Mouse (Mus musculus) retina, postnatal 1 day (tissue): ENCODE results near the gene Gfi1.

Source experiments
- DNase-seq: peaks from one replicate; pipeline ENCODE4 v3.0.0-alpha.2; 2012

Gfi1 gene

GRCm38 (mm10) chr5:107722661-107723532 lies 2.9 kb downstream of the Gfi1 start:
- DNase-seq: peak; percentile 46

- no peak for DNase-seq
Observed at GRCm38 (mm10) chr5:107721638-107722011, 4.2 kb downstream of the Gfi1 start.

GRCm38 (mm10) chr5:107720991-107721637 lies 4.7 kb downstream of the Gfi1 start:
- DNase-seq: peak; percentile 30

- DNase-seq: peak; percentile 19
Observed at GRCm38 (mm10) chr5:107720511-107720910, 5.3 kb downstream of the Gfi1 start.

GRCm38 (mm10) chr5:107719786-107720185 lies 6.0 kb downstream of the Gfi1 start:
- peak; percentile 15 for DNase-seq

GRCm38 (mm10) chr5:107719209-107719608 lies 6.6 kb downstream of the Gfi1 start:
- DNase-seq: peak; percentile 5

GRCm38 (mm10) chr5:107717871-107718361 lies 7.9 kb downstream of the Gfi1 start:
- no peak for DNase-seq

- no peak for DNase-seq
Observed at GRCm38 (mm10) chr5:107711689-107712088, 14.1 kb downstream of the Gfi1 start.

GRCm38 (mm10) chr5:107708124-107708797 lies 17.6 kb downstream of the Gfi1 start:
- no peak for DNase-seq

- no peak for DNase-seq
Observed at GRCm38 (mm10) chr5:107706262-107706661, 19.6 kb downstream of the Gfi1 start.

GRCm38 (mm10) chr5:107705756-107706155 lies 20.1 kb downstream of the Gfi1 start:
- DNase-seq: no peak

GRCm38 (mm10) chr5:107703207-107703763 lies 22.6 kb downstream of the Gfi1 start:
- DNase-seq: no peak

- DNase-seq: no peak
Observed at GRCm38 (mm10) chr5:107701658-107702057, 24.2 kb downstream of the Gfi1 start.

- no peak for DNase-seq
Observed at GRCm38 (mm10) chr5:107700873-107701272, 25.0 kb downstream of the Gfi1 start.

GRCm38 (mm10) chr5:107698888-107699287 lies 26.9 kb downstream of the Gfi1 start:
- DNase-seq: no peak

- DNase-seq: no peak
Observed at GRCm38 (mm10) chr5:107695019-107695418, 30.8 kb downstream of the Gfi1 start.

GRCm38 (mm10) chr5:107688499-107688866 lies 37.4 kb downstream of the Gfi1 start:
- no peak for DNase-seq

- DNase-seq: peak; percentile 90
Observed at GRCm38 (mm10) chr5:107687592-107688498, 38.0 kb downstream of the Gfi1 start.

- no peak for DNase-seq
Observed at GRCm38 (mm10) chr5:107687161-107687560, 38.7 kb downstream of the Gfi1 start.

- DNase-seq: no peak
Observed at GRCm38 (mm10) chr5:107684380-107684779, 41.5 kb downstream of the Gfi1 start.

- DNase-seq: no peak
Observed at GRCm38 (mm10) chr5:107681300-107681699, 44.5 kb downstream of the Gfi1 start.

- DNase-seq: no peak
Observed at GRCm38 (mm10) chr5:107678392-107678791, 47.4 kb downstream of the Gfi1 start.
